Mouse (Mus musculus) spleen, adult 2 months (tissue): ENCODE measurements around the gene Prx.

ENCODE experiments used
- CTCF ChIP-seq: fragments of 200-500 bp; IDR thresholded peaks from 2 replicates; pipeline ENCODE4 v1.5.1; 2011; ENCODE audit warnings: mild to moderate bottlenecking, inconsistent platforms; ENCODE audit not compliant: insufficient read depth, insufficient read length, insufficient replicate concordance; ENCODE audit errors: extremely low read depth
- POLR2A ChIP-seq: fragments of 200-500 bp; IDR thresholded peaks from 2 replicates; pipeline ENCODE4 v1.6.1; 2011; ENCODE audit warnings: low read depth, low read length, inconsistent platforms

- no peak for TF ChIP-seq POLR2A
- TF ChIP-seq CTCF = no peak
These were observed 42.3 kb downstream of the Prx start for GRCm38 (mm10) chr7:27541431-27541830.
